Mouse (Mus musculus) myocyte (in vitro differentiated cells): ENCODE measurements around the gene Rab11a.

ENCODE experiments used
- CEBPB ChIP-seq: IDR thresholded peaks from 2 replicates; pipeline ENCODE4 v1.6.1; 2011; ENCODE audit warnings: mild to moderate bottlenecking, moderate library complexity; ENCODE audit not compliant: poor library complexity, insufficient read depth, severe bottlenecking
- MAX ChIP-seq: IDR thresholded peaks from one replicate; pipeline ENCODE4 v1.6.1; 2011; ENCODE audit warnings: low read depth, mild to moderate bottlenecking, control low read depth
- POLR2A ChIP-seq: IDR thresholded peaks from one replicate; pipeline ENCODE4 v1.6.1; 2011; ENCODE audit warnings: low read depth, mild to moderate bottlenecking, control low read depth, moderate library complexity; ENCODE audit not compliant: insufficient read length
- SRF ChIP-seq: IDR thresholded peaks from one replicate; pipeline ENCODE4 v1.6.1; 2011; ENCODE audit warnings: low read depth; ENCODE audit not compliant: control insufficient read depth, insufficient read length
- TCF12 ChIP-seq: IDR thresholded peaks from one replicate; pipeline ENCODE4 v1.6.1; 2011; ENCODE audit warnings: mild to moderate bottlenecking, control low read depth; ENCODE audit not compliant: poor library complexity, insufficient read depth, severe bottlenecking

- no peak for TF ChIP-seq MAX
- TF ChIP-seq POLR2A: no peak
- no peak for TF ChIP-seq TCF12
- TF ChIP-seq CEBPB: no peak
- TF ChIP-seq SRF: no peak
Measured at GRCm38 (mm10) chr9:64742453-64742852, 4.9 kb upstream of the Rab11a start.
